Mouse (Mus musculus): ENCODE results near the gene Usp7.

The Usp7 gene

GRCm38 (mm10) chr16:8674165-8674564 is 117.9 kb downstream of the Usp7 start:
- peak; percentile 36 for DNase-seq (ENCODE audit: low spot score)

- no peak for DNase-seq (ENCODE audit: low spot score)
Observed at GRCm38 (mm10) chr16:8673343-8673742, 118.8 kb downstream of the Usp7 start.

- DNase-seq (ENCODE audit: low spot score), result no peak
Observed at GRCm38 (mm10) chr16:8672811-8673210, 119.3 kb downstream of the Usp7 start.

- DNase-seq (ENCODE audit: low spot score), result no peak
Observed at GRCm38 (mm10) chr16:8672350-8672687, 119.8 kb downstream of the Usp7 start.

GRCm38 (mm10) chr16:8671551-8672349 is 120.4 kb downstream of the Usp7 start, which contains the start of gene Carhsp1:
Gene Carhsp1 (minus strand): TSS chr16:8672155.
- peak; percentile 96 for DNase-seq (ENCODE audit: low spot score)

GRCm38 (mm10) chr16:8670041-8671035 is 121.8 kb downstream of the Usp7 start:
- DNase-seq (ENCODE audit: low spot score), result no peak

GRCm38 (mm10) chr16:8669432-8669831 is 122.7 kb downstream of the Usp7 start:
- DNase-seq (ENCODE audit: low spot score), result no peak

- no peak for DNase-seq (ENCODE audit: low spot score)
Observed at GRCm38 (mm10) chr16:8668386-8668785, 123.7 kb downstream of the Usp7 start.

GRCm38 (mm10) chr16:8667814-8668213 is 124.3 kb downstream of the Usp7 start:
- DNase-seq (ENCODE audit: low spot score), result peak; percentile 18

GRCm38 (mm10) chr16:8667261-8667660 is 124.8 kb downstream of the Usp7 start:
- DNase-seq (ENCODE audit: low spot score), result peak; percentile 17

- DNase-seq (ENCODE audit: low spot score), result peak; percentile 51
Observed at GRCm38 (mm10) chr16:8666452-8666851, 125.7 kb downstream of the Usp7 start.

- DNase-seq (ENCODE audit: low spot score), result peak; percentile 18
Observed at GRCm38 (mm10) chr16:8665367-8665766, 126.7 kb downstream of the Usp7 start.

GRCm38 (mm10) chr16:8663606-8664539 is 128.2 kb downstream of the Usp7 start:
- no peak for DNase-seq (ENCODE audit: low spot score)

GRCm38 (mm10) chr16:8663022-8663421 is 129.1 kb downstream of the Usp7 start:
- no peak for DNase-seq (ENCODE audit: low spot score)

GRCm38 (mm10) chr16:8658764-8659163 is 133.3 kb downstream of the Usp7 start:
- DNase-seq (ENCODE audit: low spot score), result no peak

GRCm38 (mm10) chr16:8658349-8658748 is 133.8 kb downstream of the Usp7 start:
- no peak for DNase-seq (ENCODE audit: low spot score)

- DNase-seq (ENCODE audit: low spot score), result no peak
Observed at GRCm38 (mm10) chr16:8656256-8656655, 135.9 kb downstream of the Usp7 start.

GRCm38 (mm10) chr16:8655599-8655998 is 136.5 kb downstream of the Usp7 start:
- DNase-seq (ENCODE audit: low spot score), result no peak

- no peak for DNase-seq (ENCODE audit: low spot score)
Observed at GRCm38 (mm10) chr16:8655108-8655507, 137.0 kb downstream of the Usp7 start.

GRCm38 (mm10) chr16:8650007-8650406 is 142.1 kb downstream of the Usp7 start:
- no peak for DNase-seq (ENCODE audit: low spot score)

GRCm38 (mm10) chr16:8645546-8645945 is 146.6 kb downstream of the Usp7 start:
- DNase-seq (ENCODE audit: low spot score), result no peak

GRCm38 (mm10) chr16:8643855-8644254 is 148.3 kb downstream of the Usp7 start:
- peak; percentile 36 for DNase-seq (ENCODE audit: low spot score)

Data from urinary bladder, postnatal 14 days (tissue).